Mouse (Mus musculus) left cerebral cortex, adult 2 months (tissue): ENCODE results near the gene Dnajc8. TPM values are rescaled to one million over a fixed set of nuclear protein-coding genes. Genes with fewer than 3 reads are reported as not detected.

Experiments
- DNase-seq, 2 experiments: peaks; one replicate each; pipeline ENCODE4 v3.0.0; 2021 to 2022; ENCODE audit warnings: low spot score in 2 of 2, mixed read lengths in 1 of 2; ENCODE audit errors: extremely low spot score in 1 of 2
- H3K27ac ChIP-seq: fragments of 200-600 bp; 2 replicates; pipeline ENCODE4 v1.8.1; 2022
- H3K4me3 ChIP-seq: fragments of 200-600 bp; 2 replicates; pipeline ENCODE4 v1.8.1; 2022
- CTCF ChIP-seq: fragments of 200-600 bp; IDR thresholded peaks from 2 replicates; pipeline ENCODE4 v1.8.1; 2022; ENCODE audit warnings: antibody characterized with exemption, mild to moderate bottlenecking, moderate library complexity
- intact Hi-C: fragments of 180-260 bp; cut with DNase I; formaldehyde crosslinking; loops from one replicate; pipeline ENCODE4 v1.15.1; 2025
- total RNA-seq, 2 experiments: library from RNA; stranded (reverse); gene quantifications; 2 replicates each; pipeline ENCODE4 v1.2.3; 2021

Gene Dnajc8
- total RNA-seq, 2 experiments from 2014 or later, result 91.4 to 92.9 TPM

DNA sequence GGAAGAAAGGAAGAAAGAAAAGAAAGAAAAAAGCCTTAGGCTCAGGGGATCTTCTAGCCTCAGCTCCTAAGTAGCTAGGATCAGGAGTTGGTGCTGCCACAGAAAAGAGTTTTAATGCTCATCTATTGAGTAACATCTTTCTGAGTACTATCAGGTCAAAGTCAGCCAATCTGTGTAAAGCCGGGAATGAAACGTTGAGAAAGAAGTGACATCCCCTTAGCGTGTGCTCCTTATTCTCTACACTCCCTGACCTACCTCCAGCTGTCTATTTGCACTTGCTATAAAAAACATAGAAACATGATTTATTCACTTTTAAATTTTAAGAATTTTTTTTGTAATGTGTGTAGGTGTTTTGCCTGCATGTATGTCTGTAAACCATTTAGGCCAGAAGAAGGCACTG is 16.2 kb upstream of the Dnajc8 start:
- H3K27ac ChIP-seq, result no peak overlapping the region
- H3K4me3 ChIP-seq, result no peak overlapping the region
- intact Hi-C loops, result no loop called here
- no peak for DNase-seq
- no peak for TF ChIP-seq CTCF

DNA sequence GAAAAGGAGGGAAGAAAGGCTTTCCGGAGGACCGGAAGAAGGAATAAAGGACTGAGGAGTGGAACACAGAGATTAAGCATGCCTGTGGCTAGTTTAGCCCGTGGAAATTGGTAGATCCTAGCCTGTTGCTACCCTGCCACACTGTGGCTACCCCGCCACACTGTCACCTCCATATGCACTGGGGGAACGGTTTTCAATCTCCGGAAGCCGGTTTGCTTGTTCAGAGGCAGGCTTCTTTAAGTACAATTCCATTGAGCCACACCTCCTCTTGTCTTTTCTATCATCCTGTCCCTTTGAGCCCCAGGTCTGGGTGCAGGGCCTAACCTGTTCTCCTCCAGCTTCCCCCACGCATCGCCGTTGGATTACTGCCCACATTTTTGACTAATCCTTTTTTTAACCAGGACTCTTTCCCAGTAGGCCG is 11.0 kb upstream of the Dnajc8 start:
- intact Hi-C loops, result no loop called here
- TF ChIP-seq CTCF, result no peak
- Histone ChIP-seq H3K27ac (no peak overlapping the region), H3K4me3 (no peak overlapping the region)
- DNase-seq, result no peak

GRCm38 (mm10) chr4:132524808-132525207 is 10.5 kb upstream of the Dnajc8 start:
- Histone ChIP-seq H3K4me3 (no peak overlapping the region), H3K27ac (no peak overlapping the region)
- DNase-seq, result no peak
- intact Hi-C loops, result no loop called here
- TF ChIP-seq CTCF, result no peak

GRCm38 (mm10) chr4:132526678-132527077 is 8.7 kb upstream of the Dnajc8 start:
- intact Hi-C loops, result no loop called here
- Histone ChIP-seq H3K4me3 (no peak overlapping the region), H3K27ac (no peak overlapping the region)
- DNase-seq, result no peak
- TF ChIP-seq CTCF, result peak; percentile 23

DNA sequence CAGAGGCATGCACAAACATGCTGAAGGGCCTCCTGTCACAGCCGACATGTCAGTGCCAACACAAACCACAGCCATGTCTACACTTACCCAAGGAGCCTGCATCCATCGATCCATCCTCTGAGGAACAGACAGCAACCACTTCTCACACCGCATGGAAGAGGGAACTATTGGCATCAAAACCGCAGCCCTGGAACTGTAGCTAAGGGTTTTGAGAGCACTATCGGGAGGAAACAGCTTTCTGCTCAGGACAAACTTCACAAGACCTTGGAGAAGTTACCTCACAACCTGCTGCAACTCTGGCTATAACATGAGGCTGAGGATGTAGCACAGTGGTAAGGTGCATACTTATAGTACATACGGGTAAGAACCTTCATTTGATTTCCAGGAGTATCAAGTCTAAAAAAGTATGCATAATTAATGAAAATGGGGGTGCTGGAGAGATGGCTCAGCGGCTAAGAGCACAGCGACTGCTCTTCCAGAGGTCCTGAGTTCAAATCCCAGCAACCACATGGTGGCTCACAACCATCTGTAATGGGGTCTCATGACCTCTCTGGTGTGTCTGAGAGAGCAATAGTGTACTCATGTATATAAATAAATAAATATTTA is 7.3 kb upstream of the Dnajc8 start:
- TF ChIP-seq CTCF, result no peak
- Histone ChIP-seq H3K27ac (no peak overlapping the region), H3K4me3 (no peak overlapping the region)
- intact Hi-C loops, result no loop called here
- DNase-seq, result no peak

- intact Hi-C loops, result no loop called here
- Histone ChIP-seq H3K4me3 (no peak overlapping the region), H3K27ac (no peak overlapping the region)
- TF ChIP-seq CTCF, result no peak
- DNase-seq, result no peak
These were observed 6.0 kb upstream of the Dnajc8 start for GRCm38 (mm10) chr4:132529344-132529743.

- DNase-seq, result no peak
- intact Hi-C loops, result loop anchor here (10.0 kb wide), 1 partner anchor 395 kb away; the partner anchor contains the start of gene Fam76a
These were observed 5.1 kb upstream of the Dnajc8 start for GRCm38 (mm10) chr4:132530033-132530804.

GRCm38 (mm10) chr4:132532496-132532895 is 2.9 kb upstream of the Dnajc8 start:
- DNase-seq, result no peak
- intact Hi-C loops, result loop anchor here (10.0 kb wide), 1 partner anchor 392 kb away; the partner anchor contains the start of gene Fam76a
- TF ChIP-seq CTCF, result no peak
- H3K4me3 ChIP-seq, result peak overlapping the region; percentile 92
- H3K27ac ChIP-seq, result peak overlapping the region; percentile 98

More at GRCm38 (mm10) chr4:132530033-132530804, 5.1 kb upstream of the Dnajc8 start:
- no peak for TF ChIP-seq CTCF
- no peak overlapping the region for H3K4me3 ChIP-seq
- H3K27ac ChIP-seq, result no peak overlapping the region

DNA sequence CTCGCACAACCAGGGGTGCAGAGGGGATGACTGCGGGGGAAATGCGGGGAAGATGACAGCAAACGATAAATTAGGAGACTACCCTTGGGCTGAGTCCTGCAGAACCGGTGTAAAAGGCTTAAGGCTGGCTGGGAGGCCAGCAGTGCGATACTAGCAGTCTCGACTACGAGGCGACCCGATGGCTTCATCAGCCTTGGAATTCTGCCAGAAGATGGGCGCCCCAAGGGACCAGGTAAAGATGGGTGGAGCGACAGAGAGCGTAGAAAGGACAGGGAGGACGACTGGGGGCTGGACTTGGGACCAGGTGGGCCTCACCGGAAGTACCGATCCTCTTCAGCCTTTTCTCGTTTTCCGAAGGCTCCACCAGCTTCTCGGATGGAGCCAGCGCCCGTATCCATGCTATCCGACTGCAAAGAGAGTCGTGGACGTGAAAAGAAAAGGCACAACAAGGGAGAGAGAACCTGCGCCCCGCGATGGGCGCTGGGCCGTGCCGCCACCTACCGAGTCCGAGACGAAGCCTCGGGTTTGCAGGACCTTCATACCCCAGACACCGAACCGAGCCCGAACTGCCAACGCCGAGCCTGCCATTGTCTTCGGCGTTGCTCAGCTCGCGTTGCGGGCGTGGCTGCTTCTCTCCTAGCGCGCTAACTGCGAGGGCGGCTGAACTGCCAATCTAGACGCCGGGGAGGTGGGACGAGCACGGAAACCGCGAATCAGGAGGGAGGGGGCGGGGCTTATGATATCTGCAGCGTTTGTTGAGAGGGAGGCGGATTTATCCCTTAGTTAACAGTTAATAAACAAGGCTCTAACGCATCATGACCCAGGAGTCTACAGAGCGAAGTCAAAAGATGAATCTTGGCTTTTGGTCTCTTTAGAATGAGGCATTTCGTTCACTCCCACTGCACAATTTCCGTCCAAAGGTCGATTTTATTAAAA is 2.1 kb upstream of the Dnajc8 start, which contains the start of gene Atpif1:
TSS of gene Atpif1 (minus strand) at position 679 of the 936 bp plus-strand sequence.
- peak; percentile 86 to 88 for DNase-seq
- Histone ChIP-seq H3K27ac (peak within 1 kb of the TSS; percentile 98), H3K4me3 (peak within 1 kb of the TSS; percentile 92)
- TF ChIP-seq CTCF, result no peak
- intact Hi-C loops, result loop anchor here (10.0 kb wide), 1 partner anchor 392 kb away; the partner anchor contains the start of gene Fam76a

DNA sequence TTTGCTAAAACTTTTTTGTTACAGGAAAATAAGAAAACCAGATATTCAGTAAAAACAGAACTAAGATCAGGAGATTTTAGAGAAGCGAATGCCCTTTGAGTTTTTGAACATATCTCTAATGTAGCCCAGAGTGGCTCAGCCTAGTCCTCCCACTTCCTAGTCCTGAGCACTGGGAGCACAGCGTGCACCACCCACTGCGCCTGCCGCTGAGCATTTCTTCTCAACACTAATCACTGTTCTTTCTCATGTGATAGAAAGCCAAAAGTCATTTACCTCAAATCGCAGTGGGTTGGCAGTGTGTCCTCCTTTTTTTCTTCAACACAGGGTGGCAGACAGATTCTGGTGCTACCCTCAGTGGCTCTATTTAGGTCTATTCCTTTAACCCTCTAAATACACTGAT is 4.1 kb downstream of the Dnajc8 start:
- TF ChIP-seq CTCF, result no peak
- Histone ChIP-seq H3K4me3 (no peak overlapping the region), H3K27ac (peak overlapping the region; percentile 24; the same call in 1 of the 2 replicates)
- no peak for DNase-seq
- intact Hi-C loops, result loop anchor here (10.0 kb wide), 1 partner anchor 385 kb away; the partner anchor contains the start of gene Fam76a

GRCm38 (mm10) chr4:132541413-132541812 is 6.1 kb downstream of the Dnajc8 start:
- Histone ChIP-seq H3K27ac (no peak overlapping the region), H3K4me3 (no peak overlapping the region)
- intact Hi-C loops, result no loop called here
- DNase-seq, result no peak
- TF ChIP-seq CTCF, result no peak

DNA sequence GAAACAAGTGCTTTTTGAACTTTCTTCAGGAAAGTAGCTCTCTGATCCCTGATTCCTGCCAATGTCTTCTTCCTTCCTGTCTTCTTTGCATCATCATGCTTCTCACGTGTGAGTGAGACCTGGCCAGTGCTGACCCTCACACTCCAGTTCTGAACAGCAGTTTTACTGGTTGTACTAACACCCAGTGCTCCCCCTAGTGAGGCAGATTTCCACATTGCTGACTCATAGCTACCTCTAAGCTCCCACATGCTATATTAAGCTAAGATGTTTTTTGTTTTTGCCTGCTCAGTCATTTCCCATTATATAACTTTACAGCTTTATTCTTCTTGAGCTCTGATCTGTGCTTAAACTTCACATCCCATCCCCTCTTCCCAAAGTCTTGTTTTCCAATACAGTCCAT is 7.4 kb downstream of the Dnajc8 start:
- Histone ChIP-seq H3K4me3 (no peak overlapping the region), H3K27ac (peak overlapping the region; percentile 69)
- intact Hi-C loops, result no loop called here
- TF ChIP-seq CTCF, result peak; percentile 31
- peak; percentile 32 to 35 for DNase-seq
